Mouse (Mus musculus) adipose tissue, adult 10 weeks (tissue): ENCODE data around the gene Mrpl28. TPM values are rescaled to one million over a fixed set of nuclear protein-coding genes. Genes with fewer than 3 reads are reported as not detected.

Experiments used
- polyA plus RNA-seq: library from polyadenylated mRNA; stranded (reverse); fragments of 350-450 nt; fragmentation: Illumina TruSeq; extraction: RNeasy Lipid Tissue Mini Kit (QIAGEN cat#74804); gene quantifications from one replicate; pipeline ENCODE4 v1.2.3, GENCODE M21; 2014; ENCODE audit warnings: low read depth, low replicate concordance

Mrpl28 gene
- 68.3 TPM for polyA plus RNA-seq

DNA sequence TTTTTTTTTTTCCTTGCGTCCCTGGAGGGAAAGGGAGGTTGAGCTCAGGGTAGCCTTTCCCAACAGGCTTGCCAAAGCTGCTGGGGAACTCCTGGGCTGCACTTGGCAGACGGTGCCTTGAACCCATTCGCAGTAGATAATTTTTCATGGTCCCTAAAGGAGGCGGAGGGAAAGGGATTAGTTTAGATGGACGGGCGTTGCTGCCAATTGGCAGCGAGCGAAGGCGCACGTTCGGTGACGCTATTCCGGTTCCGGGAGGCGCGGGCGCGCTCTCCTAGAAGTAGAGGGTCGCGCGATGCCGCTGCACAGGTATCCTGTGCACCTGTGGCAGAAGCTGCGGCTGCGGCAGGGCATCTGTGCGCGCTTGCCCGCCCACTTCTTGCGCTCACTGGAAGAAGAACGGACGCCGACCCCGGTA lies at the start of gene Mrpl28:
Mrpl28 (plus strand) TSS at position 234 of the 418 bp plus-strand sequence.

DNA sequence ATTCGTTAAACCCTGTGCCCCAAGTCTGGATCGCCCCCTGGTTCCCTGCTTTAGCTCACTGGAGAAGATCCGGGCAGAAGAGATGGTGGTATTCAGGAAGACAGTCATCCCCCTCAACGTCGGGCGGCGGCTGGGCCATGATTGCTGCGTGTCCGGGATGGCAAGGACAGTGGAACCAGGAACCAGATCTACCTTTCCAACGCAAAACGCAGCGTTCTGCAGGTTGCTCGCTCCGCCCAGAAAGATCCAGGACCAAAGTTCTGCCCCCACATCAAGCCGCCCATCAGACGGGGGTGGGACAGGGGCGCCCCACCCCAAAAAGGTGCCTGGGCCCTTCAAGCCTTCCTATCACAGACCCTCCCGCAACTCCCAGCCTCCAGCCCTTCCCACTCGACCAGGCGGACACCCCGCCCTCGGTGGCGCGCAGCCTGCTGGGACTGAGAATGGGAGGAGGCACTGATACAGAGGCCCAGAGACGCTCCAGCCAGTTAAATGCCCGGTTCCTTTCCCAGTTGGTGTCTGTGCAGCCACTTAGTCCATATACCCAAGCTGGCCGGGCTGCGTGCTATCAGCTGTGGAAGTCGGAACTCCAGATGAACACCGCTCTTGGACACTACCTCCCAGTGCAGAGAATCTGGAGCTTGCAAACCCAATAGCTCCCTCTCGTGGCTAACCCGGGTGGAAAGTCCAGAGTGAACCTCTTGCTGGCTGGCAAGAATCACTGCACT lies 33.2 kb upstream of the Mrpl28 start, which contains the start of gene Decr2:
Decr2 (minus strand) TSS at position 433 of the 728 bp plus-strand sequence.

DNA sequence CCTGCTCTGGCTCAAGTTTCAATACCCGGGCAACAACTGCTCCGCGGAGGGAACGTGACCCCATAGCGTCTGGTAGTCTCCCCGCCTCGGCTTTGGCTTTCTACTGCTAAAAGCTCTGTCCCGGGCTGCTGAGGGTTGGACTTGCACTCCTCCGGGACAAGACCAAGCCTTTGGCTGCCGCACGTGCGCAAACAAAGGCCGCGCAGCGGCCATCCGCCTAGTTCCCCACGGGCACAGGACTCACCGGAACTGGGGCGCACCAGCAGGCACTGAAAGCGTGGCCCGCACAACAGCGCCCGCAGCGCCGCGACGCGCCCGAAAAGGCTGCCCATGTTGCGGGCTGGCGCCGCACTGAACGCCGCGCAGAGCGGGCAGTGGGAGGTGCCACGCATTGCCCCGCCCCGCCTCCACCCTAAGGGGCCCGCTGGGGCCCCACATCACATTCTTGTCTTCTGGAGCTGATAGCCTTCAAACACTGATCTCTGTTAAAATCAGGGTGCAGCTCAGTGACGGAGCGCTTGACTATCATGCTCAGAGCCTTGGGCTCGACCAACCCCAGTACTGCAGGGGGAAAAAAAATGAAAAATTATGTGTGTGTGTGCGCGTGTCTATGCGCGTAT lies 28.1 kb upstream of the Mrpl28 start, which contains the start of gene Nme4:
Nme4 (minus strand) TSS at position 482 of the 620 bp plus-strand sequence.

DNA sequence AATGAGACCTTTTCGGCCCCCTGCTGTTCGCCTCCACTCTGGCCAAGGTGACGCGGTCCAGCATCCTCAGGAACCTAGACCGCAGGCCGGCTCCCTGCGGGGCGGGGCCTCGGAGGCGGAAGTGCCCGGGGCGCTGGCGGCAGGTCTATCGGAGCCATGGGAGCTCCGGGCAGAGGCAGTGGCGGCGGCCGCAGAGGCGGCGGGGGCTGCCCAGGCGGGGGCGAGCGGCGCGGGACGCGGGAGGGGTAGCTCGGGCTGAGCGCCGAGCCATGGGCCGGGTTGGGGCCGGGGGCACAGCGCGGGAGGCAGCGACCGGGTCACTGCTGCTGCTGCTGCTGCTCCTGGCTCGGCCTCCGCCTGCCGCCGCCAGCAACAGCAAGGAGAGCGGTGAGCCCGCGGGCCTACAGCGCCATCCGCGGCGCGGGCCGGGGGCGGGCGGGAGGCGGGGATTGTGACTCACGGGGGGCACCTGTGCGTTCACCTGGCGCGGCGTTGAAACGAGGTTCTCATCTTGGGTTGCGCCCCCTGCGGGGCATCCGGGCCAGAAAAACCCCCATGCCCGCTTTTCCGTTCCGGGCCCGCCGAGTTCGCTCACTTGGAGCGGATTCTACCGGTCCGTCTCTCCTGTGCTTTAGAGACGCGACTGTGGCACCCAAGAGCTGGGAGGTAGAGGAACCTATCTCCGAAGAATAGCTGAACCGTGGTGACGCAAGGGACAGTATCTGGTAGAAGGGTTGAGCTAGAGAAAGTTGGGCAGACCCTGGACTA lies 9.9 kb upstream of the Mrpl28 start, which contains the start of gene Tmem8:
Tmem8 (plus strand) TSS at position 119 of the 768 bp plus-strand sequence.

DNA sequence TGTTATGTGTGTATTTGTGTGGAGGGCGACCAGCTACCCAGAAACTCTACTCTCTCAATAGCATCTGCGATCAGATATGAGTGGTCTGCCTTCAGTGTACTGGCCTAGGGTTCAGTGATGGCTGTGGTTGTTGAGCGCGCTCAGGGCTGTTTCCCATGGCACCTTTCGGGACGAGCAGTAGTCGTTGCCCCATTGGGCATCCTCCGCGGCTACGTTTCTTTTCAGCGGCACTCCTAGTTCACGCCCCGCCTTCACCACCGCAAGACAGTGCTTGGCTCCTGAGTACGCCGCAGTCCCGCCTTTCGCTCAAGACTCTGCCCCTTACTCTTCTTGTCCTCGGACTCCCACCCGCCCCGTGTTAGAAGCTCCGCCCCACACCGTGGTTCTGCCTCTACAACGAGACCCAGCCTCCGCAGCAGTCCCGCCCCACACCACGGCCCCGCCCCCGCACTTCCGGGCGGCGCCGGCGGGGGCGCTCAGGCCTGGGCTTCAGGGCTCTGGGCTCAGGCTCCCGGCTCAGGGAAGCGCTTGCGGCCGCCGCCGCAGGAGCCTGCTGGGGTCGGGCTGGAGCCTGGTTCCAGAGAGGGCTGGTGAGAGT lies 15.0 kb downstream of the Mrpl28 start, which contains the start of gene Axin1:
Axin1 (plus strand) TSS at position 450 of the 598 bp plus-strand sequence.

Other genes starting within 250 kb of the Mrpl28 start
- gene Mettl26, start 248.4 kb upstream of the Mrpl28 start, polyA plus RNA-seq = 50.1 TPM
- gene Wfikkn1, start 242.6 kb upstream of the Mrpl28 start, polyA plus RNA-seq = 1.1 TPM
- gene Rab40c, start 203.8 kb upstream of the Mrpl28 start, polyA plus RNA-seq = 22.5 TPM
- gene Pigq, start 178.6 kb upstream of the Mrpl28 start, polyA plus RNA-seq = 65.9 TPM
- 2.3 TPM for gene Nhlrc4, start 178.5 kb upstream of the Mrpl28 start, polyA plus RNA-seq
- gene A930017K11Rik, start 170.9 kb upstream of the Mrpl28 start, polyA plus RNA-seq = 1.3 TPM
- gene Capn15, start 137.7 kb upstream of the Mrpl28 start, polyA plus RNA-seq = 18.4 TPM
- gene Rab11fip3, start 53.9 kb upstream of the Mrpl28 start, polyA plus RNA-seq = 27.8 TPM
- gene Decr2, start 33.2 kb upstream of the Mrpl28 start, polyA plus RNA-seq = 22.2 TPM
- 4.0 TPM for gene Nme4, start 27.9 kb upstream of the Mrpl28 start, polyA plus RNA-seq
- gene Tmem8, start 10.2 kb upstream of the Mrpl28 start, polyA plus RNA-seq = 31.5 TPM
- gene Axin1, start 15.2 kb downstream of the Mrpl28 start, polyA plus RNA-seq = 25.3 TPM
- gene Pdia2, start 75.6 kb downstream of the Mrpl28 start, polyA plus RNA-seq = 0.48 TPM
- gene Rgs11, start 79.5 kb downstream of the Mrpl28 start, polyA plus RNA-seq = 25.0 TPM
- 1.9 TPM for gene Arhgdig, start 84.3 kb downstream of the Mrpl28 start, polyA plus RNA-seq
- 46.5 TPM for gene Fam234a, start 120.7 kb downstream of the Mrpl28 start, polyA plus RNA-seq
- gene Luc7l, start 129.4 kb downstream of the Mrpl28 start, polyA plus RNA-seq = 45.6 TPM